Mouse (Mus musculus): ENCODE measurements around the gene Tmem168. TPM values are rescaled to one million over a fixed set of nuclear protein-coding genes. Genes with fewer than 3 reads are reported as not detected.

Tmem168 gene
- 25.2 and 43.3 TPM in 2 replicates for polyA plus RNA-seq (2014; fragmentation: Nextera tagmentation; extraction: Ambion mirVana)

- peak; percentile 99 for ATAC-seq (ENCODE audit: low FRiP score, low TSS enrichment)
- H3K4me3 ChIP-seq (ENCODE audit: low read length), result peak within 1 kb of the TSS; percentile 72
- peak within 1 kb of the TSS; percentile 50 for H3K4me2 ChIP-seq (replicated peaks; ENCODE audit: low read depth, low read length)
- peak within 1 kb of the TSS; percentile 91 for H3K27ac ChIP-seq (ENCODE audit: low read depth, low read length)
- no peaks in the 10 kb centered on the region for H3K9me3 ChIP-seq (ENCODE audit: control insufficient read depth, low read length)
- H3K27me3 ChIP-seq (ENCODE audit: control insufficient read depth, insufficient read depth, low read length), result no peaks in the 10 kb centered on the region
- H3K36me3 ChIP-seq (ENCODE audit: control insufficient read depth, insufficient read depth, low read length), result peaks cover under 1% of the 10 kb centered on the region; the same call in 1 of the 2 replicates
- peaks cover 6% of the 10 kb centered on the region; the same call in 1 of the 2 replicates for H3K4me1 ChIP-seq (ENCODE audit: control insufficient read depth, insufficient read depth, low read length)
- 2% methylated on average over 66 of the region's 71 CpGs for WGBS
- H3K9ac ChIP-seq (ENCODE audit: low read depth, low read length), result peak within 1 kb of the TSS; percentile 93
These were observed at the start of gene Tmem168 for GRCm38 (mm10) chr6:13607621-13608493. Gene Tmem168 (minus strand): TSS chr6:13608100.

GRCm38 (mm10) chr6:13654081-13654480 is 46.2 kb upstream of the Tmem168 start:
- H3K9me3 ChIP-seq (ENCODE audit: control insufficient read depth, low read length), result no peaks in the 10 kb centered on the region
- no peak overlapping the region for H3K9ac ChIP-seq (ENCODE audit: low read depth, low read length)
- no peak overlapping the region for H3K4me2 ChIP-seq (replicated peaks; ENCODE audit: low read depth, low read length)
- no peaks in the 10 kb centered on the region for H3K27me3 ChIP-seq (ENCODE audit: control insufficient read depth, insufficient read depth, low read length)
- H3K4me1 ChIP-seq (ENCODE audit: control insufficient read depth, insufficient read depth, low read length), result no peaks in the 10 kb centered on the region
- H3K36me3 ChIP-seq (ENCODE audit: control insufficient read depth, insufficient read depth, low read length), result peaks cover 7% of the 10 kb centered on the region; the same call in 1 of the 2 replicates
- H3K4me3 ChIP-seq (ENCODE audit: low read length), result no peak overlapping the region
- H3K27ac ChIP-seq (ENCODE audit: low read depth, low read length), result no peak overlapping the region
- no peak for ATAC-seq (ENCODE audit: low FRiP score, low TSS enrichment)

DNA sequence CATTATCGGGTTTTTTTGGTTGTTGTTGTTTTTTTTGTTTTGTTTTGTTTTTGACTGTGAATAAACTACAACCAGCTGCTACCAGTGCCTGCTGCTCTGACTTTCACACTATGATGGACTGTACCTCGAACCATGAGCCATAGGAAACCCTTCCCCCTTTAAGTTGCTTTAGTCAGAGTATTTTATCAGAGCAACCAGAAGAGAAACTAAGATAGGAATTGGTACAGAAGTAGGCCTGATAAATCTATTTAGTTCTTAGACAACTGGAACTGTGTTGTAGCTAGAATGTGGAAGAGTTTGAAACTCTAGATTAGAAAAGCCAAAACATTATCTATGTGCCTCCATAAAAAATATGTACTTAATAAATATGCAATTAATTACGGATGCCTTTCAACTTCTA is 44.4 kb upstream of the Tmem168 start:
- H3K4me3 ChIP-seq (ENCODE audit: low read length), result no peak overlapping the region
- ATAC-seq (ENCODE audit: low FRiP score, low TSS enrichment), result no peak
- WGBS, result 93% methylated on average over 3 of the region's 3 CpGs

DNA sequence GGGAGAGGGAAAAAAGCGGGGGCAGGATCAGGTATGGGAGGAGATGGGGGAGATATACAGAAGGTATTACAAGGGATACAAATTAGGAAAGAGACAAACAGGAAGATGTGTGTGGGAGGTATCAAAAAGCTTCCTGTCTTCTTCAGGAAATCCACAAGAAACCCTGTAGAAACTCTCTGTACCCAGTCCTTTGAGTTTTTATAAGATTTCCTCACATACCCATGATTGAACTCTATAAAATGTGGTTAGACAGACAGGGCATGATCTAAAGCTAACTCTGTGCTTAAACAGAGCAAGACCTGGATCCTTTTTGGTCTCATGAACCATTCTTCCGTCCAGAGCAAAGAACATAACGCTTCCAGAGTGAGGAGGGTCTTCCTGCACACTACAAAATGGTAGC is 43.0 kb upstream of the Tmem168 start:
- Histone ChIP-seq H3K9me3 (ENCODE audit: control insufficient read depth, low read length) (no peaks in the 10 kb centered on the region), H3K27me3 (ENCODE audit: control insufficient read depth, insufficient read depth, low read length) (no peaks in the 10 kb centered on the region), H3K36me3 (ENCODE audit: control insufficient read depth, insufficient read depth, low read length) (no peaks in the 10 kb centered on the region), H3K4me2 (replicated peaks; ENCODE audit: low read depth, low read length) (no peak overlapping the region), H3K27ac (ENCODE audit: low read depth, low read length) (no peak overlapping the region), H3K9ac (ENCODE audit: low read depth, low read length) (no peak overlapping the region), H3K4me1 (ENCODE audit: control insufficient read depth, insufficient read depth, low read length) (no peaks in the 10 kb centered on the region), H3K4me3 (ENCODE audit: low read length) (no peak overlapping the region)
- no peak for ATAC-seq (ENCODE audit: low FRiP score, low TSS enrichment)
- 98% methylated on average over 3 of the region's 3 CpGs for WGBS

More for the DNA sequence above, 44.4 kb upstream of the Tmem168 start:
- Histone ChIP-seq H3K4me1 (ENCODE audit: control insufficient read depth, insufficient read depth, low read length) (no peaks in the 10 kb centered on the region), H3K9ac (ENCODE audit: low read depth, low read length) (no peak overlapping the region), H3K36me3 (ENCODE audit: control insufficient read depth, insufficient read depth, low read length) (no peaks in the 10 kb centered on the region), H3K27ac (ENCODE audit: low read depth, low read length) (no peak overlapping the region), H3K9me3 (ENCODE audit: control insufficient read depth, low read length) (no peaks in the 10 kb centered on the region), H3K4me2 (replicated peaks; ENCODE audit: low read depth, low read length) (no peak overlapping the region), H3K27me3 (ENCODE audit: control insufficient read depth, insufficient read depth, low read length) (no peaks in the 10 kb centered on the region)

DNA sequence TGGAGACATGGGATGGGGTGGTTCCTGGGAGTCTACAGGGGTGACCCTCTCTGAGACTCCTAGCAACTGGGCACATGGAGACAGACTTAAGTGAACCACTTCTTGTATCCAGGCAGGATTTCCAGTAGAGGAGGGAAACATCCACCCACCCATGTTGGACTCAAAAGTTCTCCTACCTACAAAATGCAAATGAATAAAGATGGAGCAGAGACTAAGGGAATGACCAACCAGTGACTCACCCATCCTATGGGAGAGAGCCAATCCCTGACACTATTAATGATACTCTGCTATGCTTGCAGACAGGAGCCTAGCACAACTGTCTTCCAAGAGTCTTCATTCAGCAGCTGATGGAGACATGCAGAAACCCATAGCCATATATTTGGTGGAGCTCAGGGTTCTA is 40.4 kb upstream of the Tmem168 start:
- H3K9ac ChIP-seq (ENCODE audit: low read depth, low read length), result no peak overlapping the region
- no peaks in the 10 kb centered on the region for H3K4me1 ChIP-seq (ENCODE audit: control insufficient read depth, insufficient read depth, low read length)
- no peak overlapping the region for H3K27ac ChIP-seq (ENCODE audit: low read depth, low read length)
- H3K9me3 ChIP-seq (ENCODE audit: control insufficient read depth, low read length), result peaks cover 3% of the 10 kb centered on the region; the same call in 1 of the 2 replicates
- H3K36me3 ChIP-seq (ENCODE audit: control insufficient read depth, insufficient read depth, low read length), result no peaks in the 10 kb centered on the region
- H3K27me3 ChIP-seq (ENCODE audit: control insufficient read depth, insufficient read depth, low read length), result no peaks in the 10 kb centered on the region
- no peak for ATAC-seq (ENCODE audit: low FRiP score, low TSS enrichment)
- H3K4me2 ChIP-seq (replicated peaks; ENCODE audit: low read depth, low read length), result no peak overlapping the region
- H3K4me3 ChIP-seq (ENCODE audit: low read length), result no peak overlapping the region

DNA sequence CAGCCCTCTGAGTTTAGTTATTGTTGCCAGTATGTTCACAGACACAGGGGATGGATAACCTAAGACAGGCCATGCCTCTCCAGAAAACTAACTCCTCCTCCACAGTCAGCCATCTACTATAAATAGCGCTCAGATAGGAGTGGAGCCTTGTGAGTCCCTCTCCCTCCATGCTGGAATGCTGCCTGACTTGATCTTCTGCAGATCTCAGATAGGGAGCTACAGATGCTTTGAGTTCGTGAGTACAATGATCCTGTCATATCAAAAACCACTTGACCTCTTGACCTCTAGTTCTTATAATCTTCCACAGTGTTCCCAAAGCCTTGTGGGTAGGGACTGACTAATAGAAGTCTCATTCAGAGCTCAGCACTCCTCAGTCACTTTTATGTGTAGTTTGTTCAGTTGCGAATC is 28.7 kb upstream of the Tmem168 start:
- no peaks in the 10 kb centered on the region for H3K27me3 ChIP-seq (ENCODE audit: control insufficient read depth, insufficient read depth, low read length)
- H3K36me3 ChIP-seq (ENCODE audit: control insufficient read depth, insufficient read depth, low read length), result peaks cover 9% of the 10 kb centered on the region; the same call in 1 of the 2 replicates
- H3K9ac ChIP-seq (ENCODE audit: low read depth, low read length), result no peak overlapping the region
- 82% methylated on average over 3 of the region's 3 CpGs for WGBS
- no peak overlapping the region for H3K4me2 ChIP-seq (replicated peaks; ENCODE audit: low read depth, low read length)
- H3K9me3 ChIP-seq (ENCODE audit: control insufficient read depth, low read length), result no peaks in the 10 kb centered on the region
- H3K27ac ChIP-seq (ENCODE audit: low read depth, low read length), result no peak overlapping the region
- no peak; the same call in 1 of the 2 replicates for ATAC-seq (ENCODE audit: low FRiP score, low TSS enrichment)
- no peak overlapping the region for H3K4me3 ChIP-seq (ENCODE audit: low read length)
- H3K4me1 ChIP-seq (ENCODE audit: control insufficient read depth, insufficient read depth, low read length), result no peaks in the 10 kb centered on the region

GRCm38 (mm10) chr6:13632571-13632970 is 24.7 kb upstream of the Tmem168 start:
- H3K36me3 ChIP-seq (ENCODE audit: control insufficient read depth, insufficient read depth, low read length), result peaks cover 15% of the 10 kb centered on the region
- H3K9ac ChIP-seq (ENCODE audit: low read depth, low read length), result no peak overlapping the region
- no peak overlapping the region for H3K4me2 ChIP-seq (replicated peaks; ENCODE audit: low read depth, low read length)
- H3K4me3 ChIP-seq (ENCODE audit: low read length), result no peak overlapping the region
- no peak for ATAC-seq (ENCODE audit: low FRiP score, low TSS enrichment)
- no peaks in the 10 kb centered on the region for H3K9me3 ChIP-seq (ENCODE audit: control insufficient read depth, low read length)
- H3K27me3 ChIP-seq (ENCODE audit: control insufficient read depth, insufficient read depth, low read length), result no peaks in the 10 kb centered on the region
- no peaks in the 10 kb centered on the region for H3K4me1 ChIP-seq (ENCODE audit: control insufficient read depth, insufficient read depth, low read length)
- 91% methylated on average over 1 of the region's 1 CpGs for WGBS
- H3K27ac ChIP-seq (ENCODE audit: low read depth, low read length), result no peak overlapping the region

DNA sequence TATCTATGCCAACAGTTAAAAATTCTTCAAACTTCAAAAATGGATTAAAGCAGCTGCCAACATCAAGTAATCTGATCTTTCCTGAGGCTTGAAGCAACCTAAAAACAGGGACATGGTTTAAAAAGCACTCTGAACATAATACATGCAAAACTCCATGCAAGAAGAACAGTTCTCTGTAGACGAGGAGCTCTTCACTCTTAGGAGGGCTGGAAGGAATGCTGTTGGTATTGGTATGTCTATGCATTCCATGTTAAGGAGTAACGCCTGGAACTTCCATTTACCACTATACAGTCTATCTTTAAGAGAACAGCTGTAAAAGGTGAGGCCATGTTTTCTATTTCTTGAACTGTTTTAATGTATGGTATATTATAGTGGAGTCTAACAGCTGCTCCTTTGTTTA is 22.7 kb upstream of the Tmem168 start:
- Histone ChIP-seq H3K9me3 (ENCODE audit: control insufficient read depth, low read length) (no peaks in the 10 kb centered on the region), H3K4me1 (ENCODE audit: control insufficient read depth, insufficient read depth, low read length) (no peaks in the 10 kb centered on the region), H3K36me3 (ENCODE audit: control insufficient read depth, insufficient read depth, low read length) (peaks cover 15% of the 10 kb centered on the region), H3K4me2 (replicated peaks; ENCODE audit: low read depth, low read length) (no peak overlapping the region), H3K9ac (ENCODE audit: low read depth, low read length) (no peak overlapping the region), H3K4me3 (ENCODE audit: low read length) (no peak overlapping the region), H3K27ac (ENCODE audit: low read depth, low read length) (no peak overlapping the region), H3K27me3 (ENCODE audit: control insufficient read depth, insufficient read depth, low read length) (no peaks in the 10 kb centered on the region)
- 86% methylated on average over 2 of the region's 2 CpGs for WGBS
- ATAC-seq (ENCODE audit: low FRiP score, low TSS enrichment), result no peak

- no peaks in the 10 kb centered on the region for H3K4me1 ChIP-seq (ENCODE audit: control insufficient read depth, insufficient read depth, low read length)
- H3K9me3 ChIP-seq (ENCODE audit: control insufficient read depth, low read length), result no peaks in the 10 kb centered on the region
- H3K9ac ChIP-seq (ENCODE audit: low read depth, low read length), result no peak overlapping the region
- H3K27me3 ChIP-seq (ENCODE audit: control insufficient read depth, insufficient read depth, low read length), result no peaks in the 10 kb centered on the region
- no peak overlapping the region for H3K4me3 ChIP-seq (ENCODE audit: low read length)
- no peak overlapping the region for H3K27ac ChIP-seq (ENCODE audit: low read depth, low read length)
- H3K4me2 ChIP-seq (replicated peaks; ENCODE audit: low read depth, low read length), result no peak overlapping the region
- 92% methylated on average over 2 of the region's 2 CpGs for WGBS
- no peak for ATAC-seq (ENCODE audit: low FRiP score, low TSS enrichment)
- H3K36me3 ChIP-seq (ENCODE audit: control insufficient read depth, insufficient read depth, low read length), result no peaks in the 10 kb centered on the region
These were observed 11.7 kb upstream of the Tmem168 start for GRCm38 (mm10) chr6:13619618-13620017.
